In genomic region chr3:133357977-133358376, GRCm38 (mm10) we compare ENCODE assay signal across 29 mouse cellular contexts. TPM values are rescaled to one million over a fixed set of nuclear protein-coding genes. Genes with fewer than 3 reads are reported as not detected.
DNase-seq lines count a peak whose midpoint lies in the region; ATAC-seq and TF ChIP-seq lines count a peak whose summit lies in the region.
"Had no signal": no experiment of that assay in that cellular context is flagged by ENCODE, and none has a peak within 500 bp of the region (broad histone marks: within the 10 kb centered on the region; RNA-seq: fewer than 3 reads in every experiment).

No protein-coding gene starts in this region.

- H3K4me3 ChIP-seq in limb, embryonic 13.5 days: no peak overlapping the region
- no peak overlapping the region for H3K4me3 ChIP-seq in limb, embryonic 10.5 days
- H3K4me3 ChIP-seq in limb, embryonic 14.5 days (replicated peaks; ENCODE audit: low read length): no peak overlapping the region
- H3K4me3 ChIP-seq: embryonic facial prominence, embryonic 13.5 days; embryonic facial prominence, embryonic 15.5 days; erythroblast, embryonic 14.5 days; forebrain, embryonic 10.5 days; forebrain, embryonic 12.5 days had no signal

- H3K36me3 ChIP-seq in limb, embryonic 13.5 days: peaks cover 6% of the 10 kb centered on the region; the same call in 1 of the 2 replicates
- H3K36me3 ChIP-seq in limb, embryonic 10.5 days: no peaks in the 10 kb centered on the region
- H3K36me3 ChIP-seq in limb, embryonic 14.5 days (ENCODE audit: control insufficient read depth, insufficient read depth, low read length): peaks cover 3% of the 10 kb centered on the region; the same call in 1 of the 2 replicates
- H3K36me3 ChIP-seq: embryonic facial prominence, embryonic 15.5 days; forebrain, embryonic 12.5 days had no signal

- H3K4me1 ChIP-seq in limb, embryonic 13.5 days: peaks cover 22% of the 10 kb centered on the region
- peaks cover 30% of the 10 kb centered on the region for H3K4me1 ChIP-seq in limb, embryonic 10.5 days
- H3K4me1 ChIP-seq in limb, embryonic 14.5 days (ENCODE audit: control insufficient read depth, insufficient read depth, low read length): peaks cover 11% of the 10 kb centered on the region
- H3K4me1 ChIP-seq: embryonic facial prominence, embryonic 15.5 days; forebrain, embryonic 12.5 days had no signal

- no peak overlapping the region for H3K4me2 ChIP-seq in limb, embryonic 13.5 days (replicated peaks)
- H3K4me2 ChIP-seq in limb, embryonic 14.5 days (replicated peaks; ENCODE audit: low read depth, low read length, severe bottlenecking): no peak overlapping the region
- H3K4me2 ChIP-seq: embryonic facial prominence, embryonic 13.5 days; embryonic facial prominence, embryonic 15.5 days; forebrain, embryonic 12.5 days had no signal

- H3K27ac ChIP-seq in limb, embryonic 13.5 days: no peak overlapping the region
- no peak overlapping the region for H3K27ac ChIP-seq in limb, embryonic 10.5 days
- H3K27ac ChIP-seq in limb, embryonic 14.5 days (replicated peaks; ENCODE audit: low read depth, low read length): no peak overlapping the region
- H3K27ac ChIP-seq: embryonic facial prominence, embryonic 13.5 days; embryonic facial prominence, embryonic 15.5 days; forebrain, embryonic 10.5 days; forebrain, embryonic 12.5 days had no signal

- peak; percentile 55; the same call in 1 of the 2 replicates for ATAC-seq in limb, embryonic 13.5 days (ENCODE audit: low FRiP score, low read depth)
- ATAC-seq in limb, embryonic 14.5 days (ENCODE audit: low FRiP score, low read depth): no peak
- ATAC-seq: activated CD4-positive, CD25-positive, alpha-beta regulatory T cell, adult 4 months; CD4-positive, CD25-positive, alpha-beta regulatory T cell, adult 4 months; forebrain, embryonic 14.5 days; forebrain, embryonic 16.5 days; Patski had no signal

- H3K9ac ChIP-seq in limb, embryonic 13.5 days: no peak overlapping the region
- H3K9ac ChIP-seq in limb, embryonic 14.5 days (ENCODE audit: low read depth, low read length, severe bottlenecking): no peak overlapping the region
- H3K9ac ChIP-seq: embryonic facial prominence, embryonic 13.5 days; embryonic facial prominence, embryonic 15.5 days; forebrain, embryonic 12.5 days had no signal

- H3K27me3 ChIP-seq in limb, embryonic 13.5 days: no peaks in the 10 kb centered on the region
- no peaks in the 10 kb centered on the region for H3K27me3 ChIP-seq in limb, embryonic 10.5 days (ENCODE audit: low read depth, poor library complexity, severe bottlenecking)
- no peaks in the 10 kb centered on the region for H3K27me3 ChIP-seq in limb, embryonic 14.5 days (ENCODE audit: control insufficient read depth, insufficient read depth, low read length)
- H3K27me3 ChIP-seq: CH12.LX; embryonic facial prominence, embryonic 13.5 days; embryonic facial prominence, embryonic 15.5 days; forebrain, embryonic 12.5 days; Patski had no signal

- no peaks in the 10 kb centered on the region for H3K9me3 ChIP-seq in limb, embryonic 13.5 days
- H3K9me3 ChIP-seq in limb, embryonic 10.5 days (replicated peaks): no peaks in the 10 kb centered on the region
- no peaks in the 10 kb centered on the region for H3K9me3 ChIP-seq in limb, embryonic 14.5 days (ENCODE audit: control insufficient read depth, low read length)
- H3K9me3 ChIP-seq: embryonic facial prominence, embryonic 13.5 days; embryonic facial prominence, embryonic 15.5 days; forebrain, embryonic 10.5 days; forebrain, embryonic 12.5 days; G1E had no signal

- TF ChIP-seq POLR2A in limb, embryonic 14.5 days (IDR thresholded peaks at IDR 0.05; ENCODE audit: borderline replicate concordance, extremely low read depth, insufficient read depth, insufficient read length): no peak

- no peak for DNase-seq in limb, embryonic 10.5 days (ENCODE audit: low spot score)
- DNase-seq in brain, adult 2 months (ENCODE audit: low read depth, low spot score): peak; percentile 38
- DNase-seq in limb, embryonic 14.5 days (ENCODE audit: low spot score): peak; percentile 52
- DNase-seq in telencephalon, adult 2 months (ENCODE audit: low read depth, low spot score): peak; percentile 8
- no peak for DNase-seq in frontal cortex, postnatal 25 days (ENCODE audit: low spot score in 2 of 2)
- DNase-seq in lung, postnatal 10 days: no peak
- DNase-seq: adrenal gland, adult 8-10 months; adrenal gland, postnatal 14 days; adrenal gland, postnatal 36 days; cerebellum, adult 11 months; cerebellum, adult 18-20 months; cerebellum, adult 8-10 months; cerebellum, adult 9-11 months; cerebellum, postnatal 14 days; cerebellum, postnatal 36 days; embryo, embryonic 11 days had no signal

RNA-seq across cellular contexts. Expression of gene Ppa2, which starts 48.1 kb away (rescaled TPM):
- polyA plus RNA-seq in limb, embryonic 13.5 days (2015; fragmentation: Nextera tagmentation; extraction: Ambion mirVana): 84.0 and 86.6 TPM in 2 replicates
- 81.7 and 95.4 TPM in 2 replicates for polyA plus RNA-seq in limb, embryonic 10.5 days (2016; fragmentation: Nextera tagmentation; extraction: Ambion mirVana)
- polyA plus RNA-seq in limb, embryonic 14.5 days (2012; rRNA removed): 30.8 and 41.2 TPM in 2 replicates
- 79.9 and 84.6 TPM in 2 replicates for polyA plus RNA-seq in limb, embryonic 14.5 days (2014; fragmentation: Nextera tagmentation; extraction: Ambion mirVana)

Comparison
In these comparisons a context has a peak if more than half of its experiments do, and no peak if none do; other contexts are left out.
1. DNase-seq: peak in brain, adult 2 months (single experiment), limb, embryonic 14.5 days (single experiment) and telencephalon, adult 2 months (single experiment); none in limb, embryonic 10.5 days (single experiment), frontal cortex, postnatal 25 days (0 of 2) and lung, postnatal 10 days (single experiment).